Mouse (Mus musculus): ENCODE measurements around the gene Slc4a2.

The Slc4a2 gene

GRCm38 (mm10) chr5:24470600-24470999 is 47.0 kb downstream of the Slc4a2 start:
- DNase-seq = peak; percentile 92

- DNase-seq = peak; percentile 49
Observed at GRCm38 (mm10) chr5:24472884-24473619, 49.4 kb downstream of the Slc4a2 start.

- DNase-seq = peak; percentile 78
Observed at GRCm38 (mm10) chr5:24474025-24474722, 50.5 kb downstream of the Slc4a2 start.

- DNase-seq = peak; percentile 43
Observed at GRCm38 (mm10) chr5:24474723-24475261, 51.2 kb downstream of the Slc4a2 start.

GRCm38 (mm10) chr5:24475476-24476241 is 52.0 kb downstream of the Slc4a2 start:
- DNase-seq = peak; percentile 94

- no peak for DNase-seq
Observed at GRCm38 (mm10) chr5:24477909-24478308, 54.3 kb downstream of the Slc4a2 start.

GRCm38 (mm10) chr5:24481647-24482046 is 58.0 kb downstream of the Slc4a2 start:
- peak; percentile 81 for DNase-seq

GRCm38 (mm10) chr5:24482247-24483079 is 58.8 kb downstream of the Slc4a2 start:
- DNase-seq = no peak

- DNase-seq = peak; percentile 74
Observed at GRCm38 (mm10) chr5:24483326-24483725, 59.7 kb downstream of the Slc4a2 start.

- no peak for DNase-seq
Observed at GRCm38 (mm10) chr5:24484963-24485362, 61.3 kb downstream of the Slc4a2 start.

- peak; percentile 93 for DNase-seq
Observed at GRCm38 (mm10) chr5:24486097-24486496, 62.5 kb downstream of the Slc4a2 start.

GRCm38 (mm10) chr5:24486738-24487137 is 63.1 kb downstream of the Slc4a2 start:
- no peak for DNase-seq

- DNase-seq = no peak
Observed at GRCm38 (mm10) chr5:24490413-24490920, 66.8 kb downstream of the Slc4a2 start.

Data from lung, postnatal 36 days (tissue).